Mouse (Mus musculus) heart, embryonic 12.5 days (tissue): ENCODE measurements around the gene Rras2. TPM values are rescaled to one million over a fixed set of nuclear protein-coding genes. Genes with fewer than 3 reads are reported as not detected.

ENCODE experiments used
- ATAC-seq: fragments of 200-750 bp; cut with Nextera tagmentation; 2 replicates; pipeline ENCODE4 v1.8.0; 2017; ENCODE audit warnings: moderate TSS enrichment, moderate library complexity; ENCODE audit not compliant: insufficient number of reproducible peaks, low FRiP score
- H3K27ac ChIP-seq: fragments of 300-500 bp; sonication (generic); 2 replicates; pipeline ENCODE4 v1.5.1; 2016; ENCODE audit warnings: mild to moderate bottlenecking, moderate library complexity; ENCODE audit not compliant: poor library complexity, severe bottlenecking
- H3K27me3 ChIP-seq: fragments of 300-500 bp; sonication (generic); replicated peaks from 2 replicates; pipeline ENCODE4 v1.6.1; 2016; ENCODE audit warnings: mild to moderate bottlenecking, moderate library complexity
- H3K36me3 ChIP-seq: fragments of 300-500 bp; sonication (generic); 2 replicates; pipeline ENCODE4 v1.6.1; 2016; ENCODE audit warnings: mild to moderate bottlenecking, moderate library complexity
- H3K4me1 ChIP-seq: fragments of 300-500 bp; sonication (generic); replicated peaks from 2 replicates; pipeline ENCODE4 v1.6.1; 2016; ENCODE audit warnings: mild to moderate bottlenecking
- H3K4me2 ChIP-seq: fragments of 300-500 bp; sonication (generic); 2 replicates; pipeline ENCODE4 v1.6.1; 2016; ENCODE audit warnings: mild to moderate bottlenecking, moderate library complexity
- H3K4me3 ChIP-seq: fragments of 300-500 bp; sonication (generic); 2 replicates; pipeline ENCODE4 v1.5.1; 2016; ENCODE audit warnings: mild to moderate bottlenecking
- H3K9ac ChIP-seq: fragments of 300-500 bp; sonication (generic); 2 replicates; pipeline ENCODE4 v1.6.1; 2016; ENCODE audit warnings: mild to moderate bottlenecking, moderate library complexity
- H3K9me3 ChIP-seq: fragments of 300-500 bp; sonication (generic); replicated peaks from 2 replicates; pipeline ENCODE4 v1.6.1; 2016; ENCODE audit warnings: mild to moderate bottlenecking, moderate library complexity
- WGBS: fragments of 180-500 bp; shearing (Covaris S2); methylation state at CpG from one replicate; pipeline ENCODE4 v1.1.7; 2016; 5-methylcytosine and 5-hydroxymethylcytosine counted together
- polyA plus RNA-seq: library from polyadenylated mRNA; unstranded; fragments of >200 nt; fragmentation: Nextera tagmentation; extraction: Ambion mirVana; gene quantifications from 2 replicates; pipeline ENCODE4 v1.2.1, GENCODE M21; 2016

The Rras2 gene
- polyA plus RNA-seq, 1 experiment from 2014 or later, result 65.6 TPM

DNA sequence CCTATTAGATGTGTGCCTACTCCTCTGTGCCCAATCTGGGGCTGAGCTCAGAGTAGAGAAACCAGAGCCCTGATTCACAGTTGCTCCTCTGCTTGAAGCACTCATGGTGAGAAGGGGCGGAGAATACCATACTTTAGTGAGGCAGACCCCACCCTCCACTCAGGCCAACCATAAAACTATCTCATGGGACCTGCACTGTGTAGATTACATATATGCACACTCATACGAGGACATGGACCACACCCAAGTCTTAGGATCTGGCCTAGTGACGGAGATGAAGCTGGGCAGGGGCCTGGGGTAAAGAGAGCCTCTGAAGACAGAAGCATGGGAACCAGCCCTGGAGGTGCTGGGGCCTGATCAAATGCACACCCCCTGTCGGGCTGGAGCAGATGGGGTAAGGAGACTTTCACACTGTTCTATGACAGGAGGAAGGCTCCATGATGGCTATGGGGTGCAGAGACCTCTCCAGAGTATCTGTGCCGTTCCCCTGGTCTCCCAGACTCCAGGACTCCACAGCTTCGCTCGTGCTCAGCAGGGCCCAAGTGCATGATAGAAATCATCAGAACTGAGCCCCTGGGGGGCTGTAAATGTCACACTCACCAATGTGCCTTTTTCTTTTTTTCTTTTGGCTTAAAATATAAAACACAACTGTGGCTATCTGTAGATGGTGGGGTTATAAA is 119.8 kb downstream of the Rras2 start:
- 62% methylated on average over 7 of the region's 7 CpGs for WGBS
- peak; percentile 72 for ATAC-seq
- no peak overlapping the region for H3K4me3 ChIP-seq
- H3K27me3 ChIP-seq, result no peaks in the 10 kb centered on the region
- H3K4me1 ChIP-seq, result no peaks in the 10 kb centered on the region
- H3K4me2 ChIP-seq, result no peak overlapping the region
- no peak overlapping the region for H3K9ac ChIP-seq
- 0 out of 2 replicates have a peak, but pooled peaks cover 2% of the 10 kb centered on the region for H3K9me3 ChIP-seq
- H3K36me3 ChIP-seq, result no peaks in the 10 kb centered on the region
- no peak overlapping the region for H3K27ac ChIP-seq

Other genes starting within 250 kb of the Rras2 start
- 93.1 and 93.4 TPM in 2 replicates for gene Copb1, start 136.9 kb upstream of the Rras2 start, polyA plus RNA-seq
- gene Psma1, start 158.3 kb upstream of the Rras2 start, polyA plus RNA-seq, result 305 and 313 TPM in 2 replicates